Mouse (Mus musculus) liver, postnatal 0 days (tissue): ENCODE data around the gene Cuedc1.

ENCODE experiments used
- CTCF ChIP-seq: sonication (generic); IDR thresholded peaks from 2 replicates; pipeline ENCODE4 v1.5.1; 2016; ENCODE audit warnings: antibody characterized with exemption, low read depth
- EP300 ChIP-seq: IDR thresholded peaks from 2 replicates; pipeline ENCODE4 v1.6.1; 2016; ENCODE audit warnings: antibody characterized with exemption, low read depth, mild to moderate bottlenecking

- TF ChIP-seq EP300 (no peak), CTCF (no peak)
Measured at GRCm38 (mm10) chr11:88159389-88159788, 61.5 kb downstream of the Cuedc1 start.
